Mouse (Mus musculus) 416B (cell line): ENCODE measurements around the gene Clta.

ENCODE experiments used
- DNase-seq: peaks from one replicate; pipeline ENCODE4 v3.0.0; 2011; ENCODE audit warnings: low read depth

Clta gene

DNA sequence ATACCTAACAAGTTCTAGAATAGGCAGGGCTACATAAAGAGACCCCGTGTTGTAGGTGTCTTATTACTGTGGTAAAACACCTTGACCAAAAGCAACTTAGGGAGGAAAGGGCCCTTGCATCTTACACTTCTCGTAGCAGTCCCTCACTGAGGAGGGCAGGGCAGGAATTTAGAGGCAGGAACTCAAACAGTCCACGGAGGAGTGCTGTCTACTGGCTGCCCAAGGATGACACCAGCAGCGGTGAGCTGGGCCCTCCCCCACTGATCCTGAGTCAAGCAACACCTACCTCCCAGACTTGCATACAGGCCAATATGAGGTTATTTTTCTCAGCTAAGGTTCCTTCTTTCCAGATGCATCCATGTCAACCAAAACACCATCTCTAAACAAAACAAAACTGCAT, 24.0 kb upstream of the Clta start:
- DNase-seq, result no peak

- no peak for DNase-seq
These were observed 23.4 kb upstream of the Clta start for GRCm38 (mm10) chr4:43980846-43981245.

- DNase-seq, result no peak
These were observed 23.0 kb upstream of the Clta start for GRCm38 (mm10) chr4:43981251-43981650.

DNA sequence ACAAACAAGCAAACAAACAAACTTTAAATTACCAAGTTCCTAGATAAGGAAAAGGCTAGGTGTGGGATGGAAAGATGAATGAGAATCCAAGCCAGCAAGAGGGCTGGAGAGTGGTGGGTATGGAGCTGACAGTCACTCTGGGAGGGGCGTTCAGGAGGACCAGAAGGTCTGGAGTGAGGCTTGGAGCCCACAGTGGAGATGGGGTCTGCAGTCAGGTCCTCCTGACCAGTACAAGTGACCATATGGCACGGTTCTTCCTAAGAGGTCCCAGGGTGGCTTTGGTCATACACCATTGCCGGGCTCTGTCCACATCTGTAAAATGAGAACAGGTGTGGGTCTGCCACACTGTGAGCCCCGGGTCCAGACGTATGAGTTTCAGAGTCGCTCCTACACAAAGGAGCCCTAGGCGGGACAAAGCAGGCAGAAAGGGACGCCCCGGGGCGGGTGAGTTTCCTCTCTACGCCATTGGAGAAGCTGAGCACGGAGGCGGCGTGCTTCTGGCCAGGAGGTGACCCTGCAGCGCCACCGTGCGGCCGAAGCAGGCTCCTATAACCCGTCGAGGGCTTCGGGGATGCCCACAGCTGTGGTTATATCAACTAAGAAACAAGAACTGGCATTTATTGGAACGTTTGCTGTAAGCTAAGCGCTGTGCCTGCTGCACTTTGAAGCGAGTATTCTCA, 22.1 kb upstream of the Clta start:
- DNase-seq, result peak; percentile 92

DNA sequence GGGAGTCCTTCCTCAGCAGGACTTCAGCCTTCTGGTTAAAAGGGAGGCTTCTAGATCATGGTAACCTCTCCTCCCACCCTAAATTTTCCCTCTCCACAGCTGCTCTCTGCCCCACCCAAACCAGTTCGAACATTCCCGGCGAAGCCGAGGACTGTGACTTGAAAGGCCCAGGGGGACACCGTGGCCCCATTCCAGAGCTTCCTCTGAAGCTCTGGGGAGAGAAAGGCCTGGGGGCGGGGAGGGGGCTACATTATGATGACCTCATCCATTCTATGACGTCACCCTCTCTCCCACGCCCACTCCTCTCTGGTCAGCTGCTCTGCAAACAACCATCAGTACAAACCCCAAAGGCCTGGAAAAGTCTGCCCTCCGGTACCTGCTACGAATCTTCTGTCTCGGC, 21.1 kb upstream of the Clta start, which contains the start of gene Ccin:
Ccin (plus strand) TSS at position 303 of the 400 bp plus-strand sequence.
- no peak for DNase-seq

- no peak for DNase-seq
These were observed 20.5 kb upstream of the Clta start for GRCm38 (mm10) chr4:43983756-43984155.

DNA sequence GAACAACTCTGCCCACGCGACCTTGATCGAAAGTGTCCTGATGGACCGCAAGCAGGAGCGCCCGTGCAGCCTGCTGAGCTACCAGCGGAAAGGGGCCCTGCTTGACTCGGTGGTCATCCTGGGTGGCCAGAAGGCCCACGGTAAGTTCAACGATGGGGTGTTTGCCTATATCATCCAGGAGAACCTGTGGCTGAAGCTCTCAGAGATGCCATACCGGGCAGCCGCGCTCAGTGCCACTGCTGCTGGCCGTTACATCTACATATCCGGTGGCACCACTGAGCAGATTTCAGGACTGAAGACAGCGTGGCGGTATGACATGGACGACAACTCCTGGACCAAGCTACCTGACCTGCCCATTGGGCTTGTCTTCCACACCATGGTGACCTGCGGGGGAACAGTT, 19.9 kb upstream of the Clta start:
- DNase-seq, result no peak

DNA sequence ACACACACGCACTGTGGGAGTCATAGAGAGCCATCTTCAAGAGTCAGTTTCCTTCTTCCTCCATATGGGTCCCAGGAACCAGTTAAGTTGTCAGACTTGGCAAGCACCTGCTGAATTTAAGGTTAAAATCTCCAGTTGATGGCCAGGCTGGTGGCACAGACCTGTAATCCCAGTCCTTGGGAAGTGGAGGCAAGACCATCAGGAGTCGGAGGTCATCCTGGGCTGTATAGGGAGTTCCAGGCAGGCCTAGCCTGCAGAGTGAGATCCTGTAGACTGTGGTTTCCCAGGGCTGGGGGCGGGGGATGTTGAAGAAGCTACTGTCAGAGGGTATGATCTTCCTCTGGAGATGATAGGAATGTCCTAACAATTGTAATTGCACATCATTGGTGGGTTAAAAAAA, 15.3 kb upstream of the Clta start:
- DNase-seq, result no peak

DNA sequence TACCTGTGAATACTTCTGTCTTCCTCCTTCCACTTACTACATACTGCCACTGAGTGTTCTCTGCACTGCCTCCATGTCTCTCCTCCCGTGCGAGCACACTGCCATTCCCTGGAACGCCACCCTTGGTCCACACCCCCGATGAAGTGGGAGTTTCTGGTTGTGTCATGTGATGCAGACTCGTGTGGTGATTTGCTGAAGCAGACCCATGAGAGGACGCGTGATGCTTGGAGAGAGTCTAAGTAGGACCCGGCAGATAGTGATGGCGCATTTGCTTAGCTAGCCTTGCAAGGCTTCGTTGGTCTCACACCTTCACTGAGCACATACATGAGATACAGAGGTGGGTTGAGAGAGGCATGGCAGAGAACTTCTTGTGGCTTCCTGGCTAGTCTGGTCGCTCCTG, 11.2 kb upstream of the Clta start:
- no peak for DNase-seq

DNA sequence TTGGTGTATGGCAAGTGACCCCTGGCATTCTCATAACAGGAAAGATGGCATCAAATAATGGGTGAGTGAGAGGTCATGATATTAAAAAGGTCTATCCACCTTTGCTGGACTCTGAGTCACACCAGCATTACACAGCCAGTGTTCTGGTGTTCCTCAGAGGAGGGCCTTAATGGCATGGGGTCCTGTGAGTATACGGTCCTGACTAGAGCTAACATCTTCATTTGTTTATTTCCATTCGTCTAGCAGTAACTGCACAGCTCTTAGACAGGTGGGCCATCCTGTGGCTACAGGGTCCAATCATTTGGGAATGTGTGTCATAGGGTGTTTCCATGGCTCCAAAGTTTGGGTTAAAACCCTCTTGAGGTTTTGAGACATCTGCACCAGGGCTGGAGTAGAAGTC, 9.9 kb upstream of the Clta start:
- no peak for DNase-seq

DNA sequence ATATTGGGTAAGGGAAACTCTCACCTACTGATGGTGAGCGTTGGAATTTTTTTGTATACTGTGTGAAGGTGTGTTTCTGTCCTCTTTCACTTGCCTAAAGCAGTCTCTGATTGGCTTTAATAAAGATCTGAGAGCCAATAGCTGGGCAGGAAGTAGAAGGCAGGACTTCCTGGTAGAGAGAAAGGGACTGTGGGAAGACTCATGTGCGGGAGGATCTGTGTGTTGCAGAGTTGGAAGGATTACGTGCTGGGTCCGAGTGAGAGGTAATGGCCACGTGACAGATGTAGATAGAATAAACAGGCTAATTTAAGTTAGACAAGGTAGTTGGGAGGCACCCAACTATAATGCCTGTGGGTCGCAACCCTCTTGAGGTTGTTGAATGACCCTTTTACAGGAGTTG, 630 bp upstream of the Clta start:
- DNase-seq, result no peak

DNA sequence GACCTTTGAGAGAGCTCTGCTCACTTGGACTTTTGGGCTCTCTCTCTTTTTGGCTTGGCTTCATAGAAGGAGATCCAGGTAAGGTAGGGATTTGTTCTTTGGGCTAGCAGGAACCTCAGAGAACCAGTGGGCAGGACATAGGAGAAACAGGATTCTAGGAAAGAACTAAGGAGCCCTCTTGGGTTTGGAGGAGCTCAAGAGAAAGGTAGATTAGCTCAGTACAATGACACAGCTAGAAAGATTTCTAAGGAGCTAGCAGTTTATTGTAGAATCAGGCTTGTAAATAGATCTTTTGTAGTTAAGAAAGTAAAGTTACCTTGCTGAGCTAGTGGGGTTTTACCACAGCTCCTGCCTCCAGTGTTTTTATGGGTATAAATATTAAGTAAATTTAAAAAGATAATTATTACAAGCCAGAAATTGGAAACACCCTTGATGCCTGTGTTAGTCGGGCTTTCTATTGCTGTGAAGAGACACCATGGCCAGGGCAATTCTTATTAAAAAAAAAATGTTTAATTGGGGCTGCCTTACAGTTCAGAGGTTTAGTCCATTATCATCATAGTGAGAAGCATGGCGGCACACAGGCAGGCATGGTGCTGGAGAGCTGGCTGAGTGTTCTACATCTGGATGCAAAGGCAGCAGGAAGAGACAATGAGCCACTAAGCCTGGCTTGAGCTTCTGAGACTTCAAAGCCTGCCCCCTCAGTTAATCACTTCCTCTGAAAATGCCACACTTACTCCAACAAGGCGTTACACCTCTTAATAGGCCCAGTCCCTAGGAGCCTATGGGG, 564 bp downstream of the Clta start:
- DNase-seq, result no peak

GRCm38 (mm10) chr4:44010176-44010575, 5.9 kb downstream of the Clta start:
- DNase-seq, result peak; percentile 49

DNA sequence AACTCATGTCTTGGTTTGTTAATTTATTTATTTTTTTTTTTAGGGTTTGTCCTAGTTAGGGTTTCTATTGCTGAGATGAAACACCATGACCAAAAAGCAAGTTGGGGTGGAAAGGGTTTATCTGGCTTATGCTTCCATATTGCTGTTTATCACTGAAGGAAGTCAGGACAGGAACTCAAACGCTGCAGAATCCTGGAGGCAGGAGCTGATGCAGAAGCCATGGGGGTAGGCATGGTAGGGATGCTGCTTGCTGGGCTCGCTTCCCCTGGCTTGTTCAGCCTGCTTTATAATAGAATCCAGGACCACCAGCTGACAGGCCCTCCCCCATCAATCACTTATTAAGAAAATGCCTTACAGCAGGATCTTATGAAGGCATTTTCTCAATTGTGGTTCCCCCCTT, 6.6 kb downstream of the Clta start:
- DNase-seq, result no peak

- peak; percentile 56 for DNase-seq
These were observed 7.5 kb downstream of the Clta start for GRCm38 (mm10) chr4:44011799-44012198.

DNA sequence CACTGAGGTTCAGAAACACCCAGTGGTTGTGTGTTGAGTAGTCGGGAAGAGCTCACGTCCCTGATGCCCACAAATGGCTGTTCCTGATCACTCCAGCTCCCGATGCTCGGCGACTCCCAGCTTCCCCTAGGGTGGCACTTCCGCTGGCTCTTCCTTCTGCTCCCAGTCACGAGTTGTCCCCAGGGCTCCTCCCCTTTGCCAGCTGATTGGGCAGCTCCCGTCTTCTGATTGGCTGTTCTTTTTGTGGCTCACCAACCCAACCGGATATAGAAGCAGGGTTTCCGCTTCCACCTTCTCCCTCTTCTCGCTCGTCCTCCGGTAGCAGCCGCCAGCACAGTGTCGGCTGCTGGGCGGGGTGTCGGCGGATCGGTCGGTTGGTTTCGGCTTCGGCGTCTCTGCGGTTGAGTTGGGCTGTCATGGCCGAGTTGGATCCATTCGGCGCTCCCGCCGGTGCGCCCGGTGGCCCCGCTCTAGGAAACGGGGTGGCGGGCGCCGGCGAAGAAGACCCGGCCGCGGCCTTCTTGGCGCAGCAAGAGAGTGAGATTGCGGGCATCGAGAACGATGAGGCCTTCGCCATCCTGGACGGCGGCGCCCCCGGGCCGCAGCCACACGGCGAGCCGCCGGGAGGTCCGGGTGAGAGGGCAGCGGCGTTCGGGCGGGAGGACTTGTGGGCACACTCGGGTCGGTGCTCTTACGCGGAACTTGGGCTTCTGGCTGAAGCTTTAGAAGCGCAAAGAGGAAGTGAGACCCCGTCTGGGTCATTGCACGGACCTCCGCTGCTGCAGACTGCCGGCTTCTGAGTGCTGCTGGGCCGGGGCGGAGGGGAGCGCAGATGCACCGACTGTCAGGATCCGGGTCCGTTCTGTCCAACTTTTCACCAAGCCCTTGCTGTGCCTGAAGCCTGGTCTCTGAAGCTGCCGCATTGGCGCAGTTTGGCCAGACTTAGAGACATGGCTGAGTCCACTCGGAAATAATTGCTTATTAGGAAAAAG, 8.4 kb downstream of the Clta start:
- peak; percentile 98 for DNase-seq

DNA sequence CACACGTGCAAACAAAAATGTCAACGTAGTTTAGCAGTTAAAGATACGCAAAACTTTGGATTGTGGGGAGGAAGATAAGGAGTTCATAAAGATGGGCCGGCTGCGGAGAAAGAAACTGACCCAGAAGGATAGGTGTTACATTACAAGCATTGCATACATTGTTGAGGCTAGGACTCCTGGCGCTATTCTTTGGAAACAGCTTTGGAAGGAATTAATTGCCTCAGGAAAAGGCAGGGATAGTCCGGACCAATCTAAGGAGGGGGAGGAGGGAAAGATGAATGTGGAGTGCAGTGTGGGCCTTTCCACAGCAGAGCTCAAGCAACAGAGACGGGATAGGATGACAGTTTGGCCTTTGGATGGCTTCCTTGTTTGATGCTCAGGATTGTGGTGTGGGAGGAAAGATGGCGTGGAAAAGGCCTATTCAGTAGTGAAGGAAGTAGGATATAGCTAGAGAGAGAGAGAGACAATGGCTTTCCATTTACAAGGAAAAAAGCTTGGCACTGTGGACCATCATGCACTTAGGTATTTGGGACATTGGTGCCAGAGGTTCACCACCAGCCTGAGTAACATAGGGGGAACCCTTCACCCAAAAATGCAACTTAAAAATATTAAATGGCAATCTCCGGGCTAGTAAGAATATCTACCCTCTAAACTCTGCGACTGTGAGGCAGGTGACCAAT, 9.3 kb downstream of the Clta start:
- no peak for DNase-seq

- DNase-seq, result peak; percentile 28
These were observed 11.8 kb downstream of the Clta start for GRCm38 (mm10) chr4:44016071-44016470.

DNA sequence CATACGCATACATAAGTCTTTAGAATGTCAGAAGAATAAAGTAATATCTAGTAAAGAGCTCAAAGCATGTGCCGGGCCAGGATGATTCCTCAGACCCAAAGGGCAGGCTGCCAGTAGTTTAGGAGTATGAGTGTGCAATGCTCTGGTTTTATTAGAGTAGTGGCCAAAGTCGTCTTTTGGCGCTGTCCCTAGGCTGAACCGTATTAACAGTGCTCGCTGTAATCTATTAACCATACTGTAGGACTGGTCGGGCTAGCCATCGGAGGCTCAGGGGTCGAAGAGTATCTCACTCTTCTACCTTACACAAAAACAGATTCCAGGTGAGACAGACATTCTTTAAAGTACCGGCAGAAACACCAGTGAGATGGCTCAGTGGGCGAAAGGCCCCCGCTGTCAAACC, 12.5 kb downstream of the Clta start:
- no peak for DNase-seq

DNA sequence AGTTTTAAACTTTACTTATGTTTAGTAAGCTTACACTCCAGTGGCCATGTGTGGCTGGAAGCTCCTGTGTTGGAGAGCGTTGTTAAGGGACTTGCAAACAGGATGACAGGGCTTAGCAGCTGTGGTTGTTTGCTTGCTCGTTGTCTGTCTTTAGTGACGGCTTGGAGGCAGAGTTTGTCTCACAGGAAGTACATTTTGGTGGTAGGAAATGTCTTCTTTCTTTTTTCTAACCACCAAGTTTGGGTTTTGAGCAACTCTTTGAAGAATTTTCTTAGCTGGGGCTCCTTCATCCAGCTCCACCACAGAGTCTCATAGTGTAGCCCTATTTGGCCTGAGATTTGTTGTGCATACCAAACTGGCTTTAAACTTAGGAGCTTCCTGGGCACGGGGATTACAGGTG, 18.1 kb downstream of the Clta start:
- DNase-seq, result peak; percentile 37

DNA sequence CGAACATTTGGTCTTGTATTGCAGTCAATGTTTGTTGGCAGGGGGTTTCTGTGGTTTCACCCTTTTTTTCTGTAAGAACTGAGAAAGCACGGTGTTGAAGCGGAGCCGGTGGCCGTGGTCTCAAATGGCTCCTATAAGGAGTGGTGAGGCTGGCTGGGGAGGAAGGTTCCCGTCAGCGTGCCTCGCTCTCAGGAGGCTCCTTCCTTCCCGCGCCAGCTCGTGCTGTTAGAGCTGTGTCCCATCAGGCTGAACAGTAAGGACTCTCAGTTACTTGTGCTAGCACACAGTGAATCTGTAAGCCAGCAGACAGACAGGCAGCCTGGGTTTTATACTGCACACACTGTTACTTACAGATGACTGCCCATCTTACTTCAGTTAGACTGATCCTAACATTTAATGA, 18.5 kb downstream of the Clta start:
- no peak for DNase-seq

DNA sequence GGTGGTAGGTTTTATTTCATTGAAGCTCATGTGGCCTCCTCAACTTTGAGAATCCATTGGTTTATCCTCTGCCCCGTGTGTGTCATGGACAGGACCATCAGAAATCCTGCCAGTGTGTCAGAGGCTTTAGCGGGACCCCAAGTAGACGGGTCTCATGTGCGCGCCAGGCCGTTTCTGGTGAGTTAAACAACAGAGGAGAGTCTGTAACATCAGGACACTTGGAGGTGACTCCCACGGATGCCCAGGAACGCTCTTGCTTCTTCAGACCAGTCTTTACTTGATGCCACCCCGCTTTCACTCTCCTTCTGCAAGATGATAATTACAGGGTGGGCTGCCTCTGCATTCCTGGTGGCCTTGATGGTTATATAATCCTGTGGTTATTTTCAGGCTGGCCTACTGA, 19.4 kb downstream of the Clta start:
- DNase-seq, result no peak
